Mouse (Mus musculus): ENCODE measurements around the gene Dnaic2.

- TF ChIP-seq CTCF (IDR thresholded peaks at IDR 0.05; ENCODE audit: low read depth, low read length) (no peak), GATA1 (IDR thresholded peaks at IDR 0.05; ENCODE audit: borderline replicate concordance, low read length) (no peak), GATA2 (IDR thresholded peaks at IDR 0.05; ENCODE audit: borderline replicate concordance, low read depth, low read length) (no peak)
Measured at GRCm38 (mm10) chr11:114726965-114727825, at the start of gene Dnaic2.
